Mouse (Mus musculus) embryo, embryonic 11.5 days (tissue): ENCODE results near the gene Adi1.

Source experiments
- DNase-seq: peaks from one replicate; pipeline ENCODE4 v3.0.0-alpha.2; 2012; ENCODE audit warnings: low read depth, low spot score

The Adi1 gene

DNA sequence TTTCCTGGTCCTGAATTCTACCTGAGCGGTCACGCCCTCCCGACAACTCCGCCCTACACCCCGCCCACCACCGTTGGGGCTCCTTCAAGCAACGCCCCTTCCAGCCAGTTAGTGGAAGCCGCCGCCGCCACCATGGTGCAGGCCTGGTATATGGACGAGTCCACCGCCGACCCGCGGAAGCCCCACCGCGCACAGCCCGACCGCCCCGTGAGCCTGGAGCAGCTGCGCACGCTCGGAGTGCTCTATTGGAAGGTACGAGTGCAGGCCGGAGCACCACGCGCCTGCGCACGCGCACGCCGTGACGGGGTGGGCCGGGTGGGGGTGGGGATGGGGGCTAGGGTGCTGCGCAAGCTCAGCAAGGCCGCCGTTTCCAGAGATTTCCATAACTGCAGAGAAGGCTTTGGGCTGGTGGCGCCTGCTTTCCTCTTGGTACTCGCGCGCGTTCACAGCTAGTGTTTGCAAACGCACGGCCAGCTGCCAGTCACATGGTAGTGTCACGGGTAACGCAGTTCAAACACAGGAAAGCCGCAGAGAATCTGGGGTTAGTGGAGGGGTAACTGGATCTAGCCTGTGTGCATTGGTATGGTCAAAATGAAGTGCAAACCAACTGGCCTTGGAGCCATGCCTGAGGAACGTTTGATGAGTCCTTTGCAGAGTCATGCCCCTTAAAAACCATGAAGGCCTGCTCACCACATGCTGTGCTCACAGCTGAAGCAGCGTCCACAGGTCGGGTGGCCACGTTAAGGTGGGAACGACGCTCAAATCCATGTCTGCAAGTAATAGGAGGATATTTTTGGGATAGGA is at the start of gene Adi1:
Gene Adi1 (plus strand): TSS at position 111 of the 804 bp plus-strand sequence.
- peak; percentile 74 for DNase-seq

DNA sequence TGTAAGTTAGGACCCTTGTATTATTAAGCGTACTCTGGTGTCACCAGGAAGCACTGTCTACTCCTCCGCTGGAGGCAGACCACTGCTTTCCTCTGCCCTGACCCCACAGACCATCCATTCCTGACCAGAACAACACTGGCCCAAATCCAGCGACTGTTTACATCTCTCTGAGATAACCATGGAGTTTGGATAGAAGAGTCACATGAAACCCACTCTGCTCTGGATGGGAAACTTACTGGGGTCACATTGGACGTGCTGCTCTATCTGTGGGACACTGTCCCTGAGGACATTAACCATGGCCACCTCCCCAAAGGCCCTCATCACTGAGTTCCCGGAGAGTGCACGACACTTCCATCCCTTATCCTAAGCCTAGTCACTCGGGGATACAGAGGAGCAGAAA is 49.6 kb upstream of the Adi1 start:
- no peak for DNase-seq

DNA sequence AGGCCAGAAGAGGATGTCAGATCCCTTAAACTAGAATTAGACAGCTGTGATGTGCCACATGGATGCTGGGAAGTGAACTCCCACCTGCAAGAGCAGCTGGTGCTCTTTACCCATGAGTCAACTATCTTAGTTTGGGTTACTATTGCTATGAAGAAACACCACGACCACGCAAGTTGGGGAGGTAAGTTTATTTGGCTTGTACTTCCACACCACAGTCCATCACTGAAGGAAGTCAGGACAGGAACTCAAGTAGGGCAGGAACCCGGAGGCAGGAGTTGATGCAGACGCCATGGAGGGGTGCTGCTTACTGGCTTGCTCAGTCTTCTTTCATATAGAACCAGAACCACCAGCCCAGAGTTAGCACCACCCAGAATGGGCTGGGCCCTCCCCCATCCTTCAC is 47.9 kb upstream of the Adi1 start:
- no peak for DNase-seq

DNA sequence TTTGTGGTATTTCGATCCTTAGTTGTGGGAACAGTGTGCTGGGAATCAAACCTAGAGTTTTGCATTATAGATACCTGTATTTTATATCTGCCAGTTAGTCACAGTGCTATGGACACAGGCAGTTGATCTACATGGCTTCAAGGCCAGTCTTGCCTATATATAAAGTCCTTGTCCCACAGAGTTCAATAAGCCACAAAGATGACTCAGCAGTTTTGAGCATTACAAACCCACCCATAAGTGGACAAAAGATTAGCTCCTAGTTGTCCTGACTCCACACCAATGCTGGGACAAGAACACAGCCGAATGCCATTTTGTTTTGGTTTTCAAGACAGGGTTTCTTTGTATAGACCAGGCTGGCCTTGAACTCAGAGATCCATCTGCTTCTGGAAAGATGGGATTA is 46.6 kb upstream of the Adi1 start:
- DNase-seq, result no peak

DNA sequence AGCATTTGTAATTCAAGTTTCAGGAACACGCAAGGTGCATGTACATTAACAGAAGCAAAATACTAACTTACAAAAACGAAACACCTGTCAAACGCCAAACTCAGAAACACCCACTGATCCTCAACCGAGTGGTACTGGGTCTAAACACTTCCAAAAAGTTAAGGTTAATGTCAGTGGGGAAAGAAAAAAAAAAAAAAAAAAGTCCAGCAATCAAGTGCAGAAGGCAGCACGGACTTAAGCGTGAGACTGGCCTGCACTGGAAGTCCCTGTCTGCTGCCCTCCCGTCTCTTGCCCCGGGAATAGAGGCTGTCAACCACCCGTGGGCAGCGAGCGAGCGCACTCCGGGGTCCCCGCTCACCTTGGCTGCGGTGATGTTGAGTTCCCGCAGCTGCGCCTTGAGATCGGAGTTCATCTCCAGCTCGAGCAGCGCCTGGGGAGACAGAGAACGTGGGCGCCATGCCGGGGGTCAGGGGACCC is 39.9 kb upstream of the Adi1 start:
- DNase-seq, result no peak

DNA sequence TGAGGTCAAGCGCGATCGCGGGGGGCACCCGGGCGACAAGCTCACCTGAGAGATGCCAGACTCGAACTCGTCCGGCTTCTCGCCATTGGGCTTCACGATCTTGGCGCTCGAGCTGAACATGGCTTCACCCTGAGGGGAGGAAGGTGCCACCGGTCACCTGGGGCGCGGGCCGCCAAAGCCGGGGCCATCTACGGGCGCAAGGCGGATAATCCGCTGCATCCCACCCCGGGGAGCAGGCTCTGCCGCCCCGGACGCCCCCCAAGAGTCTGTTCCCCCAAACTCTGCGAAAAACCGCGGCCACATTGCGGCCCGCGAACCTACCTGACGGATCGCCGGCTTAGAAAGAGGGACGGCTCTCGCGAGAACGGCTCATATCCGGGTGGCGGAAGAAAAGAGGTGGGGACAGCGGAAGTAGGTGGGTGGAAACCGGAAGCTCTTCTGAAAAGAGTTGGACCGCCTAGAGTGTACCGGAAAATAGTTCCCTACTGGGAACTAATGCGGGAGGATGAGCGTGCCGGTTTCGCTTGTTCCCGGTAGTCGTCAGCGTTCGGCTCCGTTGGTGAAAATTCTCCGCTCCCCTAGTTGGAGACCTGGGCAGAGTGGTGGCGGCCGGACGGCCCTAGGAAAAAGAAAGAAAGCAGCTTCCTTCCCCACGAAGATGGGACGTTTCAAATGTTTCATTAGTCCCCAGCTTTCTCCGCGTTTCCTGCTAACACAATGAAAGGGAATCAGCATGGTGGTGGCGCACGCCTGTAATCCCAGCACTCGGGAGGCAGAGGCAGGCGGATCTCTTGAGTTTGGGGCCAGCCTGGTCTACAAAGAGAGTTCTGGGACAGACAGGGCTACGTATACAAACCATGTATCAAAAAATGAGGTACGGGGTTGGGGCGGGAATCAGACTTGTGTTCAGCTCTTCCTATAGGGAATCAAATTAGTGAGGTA is 39.2 kb upstream of the Adi1 start, which contains the start of gene Rps7:
Gene Rps7 (minus strand): TSS at position 419 of the 942 bp plus-strand sequence.
- DNase-seq, result peak; percentile 88

DNA sequence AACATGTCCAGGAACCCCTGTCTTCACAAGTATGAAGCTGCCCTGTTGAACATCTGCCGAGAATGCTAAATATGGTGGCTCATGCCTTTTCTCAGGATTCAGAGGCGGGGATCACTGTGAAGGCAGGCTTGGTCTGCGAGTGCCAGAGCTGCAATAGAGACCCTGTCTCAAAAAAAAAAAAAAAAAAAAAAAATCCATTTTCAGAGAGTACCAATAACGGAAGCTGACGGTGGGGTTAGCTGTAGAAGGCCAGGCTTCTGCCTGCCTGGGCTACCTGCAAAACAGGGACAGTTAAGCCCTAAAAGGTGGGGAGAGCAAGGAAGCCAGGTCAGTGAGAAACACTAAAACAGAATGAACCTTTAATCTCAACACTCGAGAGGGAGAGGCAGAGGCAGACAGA is 38.5 kb upstream of the Adi1 start:
- DNase-seq, result no peak

DNA sequence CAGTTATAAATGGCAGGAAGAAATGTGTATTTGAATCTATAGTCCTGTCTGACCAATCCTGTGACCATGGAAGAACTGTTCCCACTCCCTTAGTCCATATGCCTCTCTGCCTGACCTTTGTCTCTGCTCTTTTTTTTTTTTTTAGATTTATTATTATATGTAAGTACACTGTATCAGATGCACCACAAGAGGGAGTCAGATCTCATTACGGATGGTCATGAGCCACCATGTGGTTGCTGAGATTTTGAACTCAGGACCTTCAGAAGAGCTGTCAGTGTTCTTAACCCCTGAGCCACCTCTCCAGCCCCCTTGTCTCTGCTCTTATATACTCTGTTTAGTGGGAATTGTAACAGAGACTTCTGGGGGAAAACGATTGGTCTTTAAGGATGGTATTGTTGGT is 36.3 kb upstream of the Adi1 start:
- no peak for DNase-seq

DNA sequence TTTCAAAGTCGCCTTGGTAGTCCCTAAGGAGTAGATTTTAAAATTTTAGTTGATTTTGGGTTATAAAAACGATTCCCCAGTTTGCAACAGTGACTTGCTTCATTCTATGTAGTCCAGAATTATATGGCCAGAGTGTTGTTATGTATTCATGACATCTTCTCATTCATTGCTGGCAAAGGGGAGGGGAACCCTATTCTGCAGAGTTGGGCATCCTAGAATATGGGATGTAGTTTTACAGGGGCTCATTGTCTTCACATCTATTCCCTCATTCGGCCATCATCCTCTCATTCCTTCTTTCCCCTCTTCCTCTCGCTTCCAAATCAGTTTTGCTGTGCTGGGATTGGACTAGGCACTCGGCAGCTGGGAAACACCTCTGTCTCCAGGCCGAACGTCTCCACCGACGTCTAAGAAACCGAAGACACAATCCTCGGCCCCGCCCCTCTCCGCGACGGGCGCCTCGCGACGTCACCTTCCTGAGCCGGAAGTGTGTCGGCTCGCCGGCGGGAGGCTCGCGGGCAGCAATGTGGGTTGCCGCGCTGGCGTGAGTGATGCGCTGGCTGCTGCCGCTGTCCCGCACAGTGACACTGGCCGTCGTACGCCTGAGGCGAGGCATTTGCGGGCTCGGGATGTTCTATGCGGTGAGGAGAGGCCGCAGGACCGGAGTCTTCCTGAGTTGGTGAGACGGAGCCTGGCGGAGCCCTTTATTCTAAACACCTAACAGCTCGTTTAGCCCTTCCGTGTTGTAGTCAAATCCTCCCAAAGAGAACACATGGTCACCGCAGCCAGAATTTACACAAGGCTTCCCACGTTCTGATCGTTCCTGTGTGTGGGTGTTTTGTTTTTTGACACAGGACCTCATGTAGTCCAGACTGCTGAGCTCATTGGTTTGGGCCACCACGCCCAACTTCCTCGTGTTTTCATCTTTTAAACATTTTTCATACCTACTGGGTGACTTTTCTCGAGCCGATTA is 25.6 kb upstream of the Adi1 start, which contains the start of gene Rnaseh1:
Gene Rnaseh1 (plus strand): TSS at position 462 of the 970 bp plus-strand sequence.
- DNase-seq, result peak; percentile 76

DNA sequence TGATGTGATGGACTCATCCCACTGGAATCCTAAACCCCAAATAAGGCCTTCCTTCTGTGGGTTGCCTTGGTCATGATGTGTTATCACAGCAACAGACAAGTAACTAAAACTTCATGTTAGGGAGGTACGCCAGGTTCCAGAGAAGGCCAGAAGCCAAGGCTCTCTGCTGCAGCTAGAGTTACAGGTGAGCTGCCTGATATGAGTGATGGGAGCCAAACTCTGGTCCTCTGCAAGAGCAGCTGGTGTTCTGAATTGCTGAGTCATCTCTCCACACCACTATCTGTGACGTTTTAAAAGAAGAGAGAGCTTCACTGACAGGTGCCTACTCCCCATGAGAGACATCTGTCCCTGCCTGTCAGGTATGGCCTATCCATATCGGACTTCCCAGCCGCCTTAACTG is 12.4 kb upstream of the Adi1 start:
- DNase-seq, result no peak

DNA sequence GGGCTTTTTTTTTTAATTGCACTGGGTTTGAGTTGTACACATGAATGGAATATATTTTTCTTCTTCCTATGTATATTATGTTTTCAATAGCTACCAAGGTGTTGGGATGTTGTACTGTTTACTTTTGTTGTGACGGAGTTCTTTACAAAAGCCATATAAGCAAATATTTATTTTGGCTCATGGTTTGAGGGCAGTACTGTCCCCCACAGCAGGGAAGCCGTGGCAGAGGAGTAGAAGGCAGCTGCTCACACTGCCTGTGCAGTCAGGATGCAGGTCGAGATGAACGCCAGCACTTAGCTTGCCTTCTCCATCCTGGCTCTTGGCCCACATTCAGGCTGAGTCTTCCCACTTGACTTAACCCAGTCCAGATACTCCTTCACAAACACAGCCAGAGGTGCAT is 8.3 kb upstream of the Adi1 start:
- no peak for DNase-seq

DNA sequence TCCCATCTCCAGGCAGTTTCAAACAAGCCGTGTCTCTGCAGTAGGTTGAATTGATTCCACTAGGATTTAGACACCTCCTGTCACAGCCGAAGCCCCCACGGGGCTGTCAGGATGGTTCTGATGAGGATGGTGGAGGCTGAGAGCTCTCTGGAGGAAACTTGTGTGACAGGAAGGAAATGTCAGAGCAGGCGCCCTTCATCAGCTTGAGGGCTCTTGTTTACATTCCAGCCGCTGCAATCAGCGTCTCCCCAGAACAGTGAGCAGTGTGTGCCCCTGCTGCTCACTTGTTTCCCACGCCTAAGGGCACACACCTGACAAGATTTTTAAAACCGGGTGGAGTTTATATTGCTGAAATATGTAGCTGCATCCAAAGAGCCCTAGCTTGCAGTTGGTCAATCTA is 7.7 kb upstream of the Adi1 start:
- no peak for DNase-seq

DNA sequence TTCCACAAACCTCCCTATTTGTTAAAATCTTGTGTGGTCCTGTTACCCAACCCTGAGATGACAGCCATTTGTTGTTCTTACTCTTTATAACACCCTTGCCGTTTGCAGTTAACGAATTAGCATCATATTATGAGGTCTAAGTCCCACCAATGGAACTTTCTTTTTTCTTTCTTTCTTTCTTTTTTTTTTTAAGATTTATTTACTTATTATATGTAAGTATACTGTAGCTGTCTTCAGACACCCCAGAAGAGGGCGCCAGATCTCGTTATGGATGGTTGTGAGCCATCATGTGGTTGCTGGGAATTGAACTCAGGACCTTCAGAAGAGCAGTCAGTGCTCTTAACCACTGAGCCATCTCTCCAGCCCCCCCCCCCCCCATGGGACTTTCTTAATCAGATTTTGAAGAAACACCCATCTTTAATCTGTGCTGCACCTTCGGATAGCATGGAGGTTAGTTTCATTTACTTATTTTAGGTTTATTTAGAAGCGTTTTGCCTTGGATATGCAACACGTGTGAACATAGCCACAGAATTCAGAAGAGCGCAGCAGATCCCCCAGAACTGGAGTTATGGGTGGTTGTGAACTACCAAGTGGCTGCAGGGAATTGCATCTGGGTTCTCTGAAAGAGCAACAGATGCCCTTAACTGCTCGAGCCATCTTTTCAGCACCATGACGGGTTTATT is 852 bp upstream of the Adi1 start:
- no peak for DNase-seq

DNA sequence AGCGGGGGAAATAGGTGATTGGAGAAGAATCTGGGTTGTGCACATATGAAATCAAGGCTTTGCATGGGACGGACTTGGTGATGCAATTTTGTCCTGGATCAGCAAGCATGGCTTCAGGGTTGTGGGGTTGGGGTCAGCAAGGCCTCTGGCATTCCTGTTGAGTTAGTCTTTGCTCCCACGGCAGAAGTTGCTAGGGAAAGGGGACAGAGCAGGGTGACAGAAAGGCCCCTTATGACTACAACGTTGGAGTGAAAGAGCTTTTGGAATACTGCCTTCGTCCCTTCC is 836 bp downstream of the Adi1 start:
- DNase-seq, result no peak

DNA sequence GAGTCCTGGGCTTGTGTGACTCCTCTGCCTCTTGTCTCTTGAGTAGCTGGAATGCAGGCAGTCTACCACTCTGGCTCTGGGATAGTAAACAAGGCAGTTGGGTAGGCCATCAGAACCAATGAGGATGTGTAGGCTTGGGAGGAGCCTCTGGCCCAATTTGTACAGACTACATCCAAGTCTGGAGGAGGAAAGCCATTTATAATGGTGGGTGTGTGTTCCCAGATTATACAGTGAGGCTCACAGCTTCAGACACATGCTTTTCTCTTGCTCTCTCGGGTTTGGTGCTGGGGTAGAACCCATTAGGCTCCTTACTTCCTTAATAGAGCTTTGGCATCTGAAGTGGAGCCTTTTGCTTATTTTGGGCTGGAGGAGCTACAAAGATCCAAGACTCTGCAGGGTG is 9.6 kb downstream of the Adi1 start:
- no peak for DNase-seq

DNA sequence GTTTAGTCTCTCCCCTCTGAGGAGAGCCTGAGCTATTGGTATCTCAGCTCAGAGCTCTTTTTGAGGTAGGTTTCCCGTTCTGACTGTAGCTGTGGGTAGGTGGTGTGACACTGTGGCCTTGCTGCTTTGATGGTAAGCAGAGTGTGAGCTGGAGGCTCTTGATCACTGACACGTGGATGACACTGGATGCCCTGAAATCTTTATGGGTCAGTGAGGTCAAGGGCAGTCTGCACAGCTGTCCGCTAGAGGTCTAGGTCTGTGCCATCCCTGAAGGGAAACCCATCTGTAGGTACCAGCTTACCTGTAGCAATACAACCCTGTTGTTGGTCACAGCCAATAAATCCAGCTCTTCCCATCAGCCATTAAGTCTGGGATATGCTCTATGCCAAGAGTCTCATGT is 10.7 kb downstream of the Adi1 start:
- no peak for DNase-seq

DNA sequence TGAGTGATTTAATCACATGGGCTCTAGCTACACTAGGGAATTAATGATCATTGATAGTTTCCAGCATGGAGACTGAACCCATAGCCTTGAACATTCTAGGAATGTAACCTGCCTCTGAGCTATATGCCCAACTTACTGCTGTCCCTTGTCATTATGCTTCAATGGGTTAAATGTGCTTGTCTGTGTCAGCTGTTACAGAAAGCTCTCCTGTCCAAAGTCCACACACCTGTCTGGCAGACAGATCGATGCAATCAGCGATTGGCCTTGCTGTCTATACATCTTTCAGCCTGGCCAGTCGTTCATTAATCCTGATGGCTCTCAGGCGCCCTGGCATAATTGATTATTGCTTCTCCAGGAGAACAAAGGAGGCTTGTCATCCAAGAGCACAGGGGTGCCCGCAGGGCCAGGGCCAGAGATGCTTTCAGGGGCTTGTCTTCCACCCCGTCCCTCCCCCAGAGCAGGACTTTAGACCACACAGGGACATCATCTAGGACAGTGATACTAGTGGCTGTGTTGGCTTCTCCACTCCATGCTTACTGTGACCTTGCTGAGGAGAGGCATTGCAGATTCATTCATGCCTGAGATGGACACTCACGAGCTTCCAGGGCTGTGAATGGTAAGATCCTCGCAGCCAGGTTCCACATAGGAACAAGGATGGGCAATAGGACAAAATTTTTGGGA is 11.3 kb downstream of the Adi1 start:
- DNase-seq, result no peak

DNA sequence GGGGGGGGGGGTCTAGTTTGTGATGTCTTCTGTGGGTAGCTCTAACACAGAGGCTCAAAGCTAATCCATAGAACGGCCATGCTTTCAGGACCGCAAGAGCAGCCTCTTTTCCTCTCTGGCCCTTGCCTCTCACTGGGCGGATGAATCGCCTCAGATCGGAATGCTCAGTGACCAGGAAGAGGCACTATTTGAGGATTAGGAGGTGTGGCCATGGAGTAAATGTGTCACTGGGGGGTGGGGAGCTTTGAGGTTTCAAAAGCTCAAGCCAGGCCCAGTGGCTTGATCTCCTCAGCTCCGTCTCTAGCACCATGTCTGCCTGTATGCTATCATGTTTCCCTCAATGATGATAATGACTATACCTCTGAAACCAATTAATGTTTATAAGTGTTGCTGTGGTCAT is 14.0 kb downstream of the Adi1 start:
- no peak for DNase-seq

DNA sequence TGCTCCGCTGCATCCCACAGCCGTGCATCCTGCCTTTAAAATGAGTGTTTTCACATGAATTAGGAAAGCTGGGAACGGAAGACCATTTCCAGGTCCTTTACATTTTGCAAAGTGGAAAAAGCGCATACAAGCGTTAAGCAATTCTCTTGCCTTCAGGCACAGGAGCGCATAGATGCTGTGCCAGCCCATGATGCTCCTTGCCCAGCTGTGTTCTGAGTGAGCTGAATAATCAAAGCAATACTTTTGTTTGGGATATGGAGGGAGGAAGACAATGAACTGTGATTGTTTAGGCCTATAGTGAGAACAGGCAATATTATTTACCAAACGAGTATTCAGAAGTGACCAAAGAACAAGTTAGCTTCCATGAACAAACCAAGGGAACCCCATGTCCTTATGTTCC is 15.7 kb downstream of the Adi1 start:
- no peak for DNase-seq

DNA sequence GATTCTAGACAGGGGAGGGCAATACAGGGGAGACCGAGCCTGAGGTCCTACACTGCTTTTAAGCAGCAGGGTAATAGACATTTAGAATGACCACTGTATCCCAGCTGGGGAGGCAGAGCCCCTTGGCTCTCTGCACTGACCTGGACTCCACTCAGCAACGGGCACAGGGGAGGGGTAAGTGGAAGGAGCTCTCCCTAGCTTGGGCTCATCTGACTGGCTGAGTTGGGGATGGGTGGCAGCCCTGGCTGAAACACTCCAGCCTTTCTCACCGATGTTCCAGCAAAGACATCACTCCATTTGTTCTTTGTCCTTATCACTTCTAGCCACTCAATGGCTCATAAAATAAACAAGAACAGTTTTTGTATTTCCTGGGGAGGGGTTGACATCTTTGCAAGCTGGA is 18.7 kb downstream of the Adi1 start:
- DNase-seq, result no peak
